Mouse (Mus musculus): ENCODE measurements around the gene Zfp607a. TPM values are rescaled to one million over a fixed set of nuclear protein-coding genes. Genes with fewer than 3 reads are reported as not detected.
A peak's percentile ranks its signal among the peaks of the same experiment; 100 is the strongest.

Zfp607a gene
- total and polyA plus RNA-seq, 2 experiments from 2014 or later, result 2.4 to 4.5 TPM

DNA sequence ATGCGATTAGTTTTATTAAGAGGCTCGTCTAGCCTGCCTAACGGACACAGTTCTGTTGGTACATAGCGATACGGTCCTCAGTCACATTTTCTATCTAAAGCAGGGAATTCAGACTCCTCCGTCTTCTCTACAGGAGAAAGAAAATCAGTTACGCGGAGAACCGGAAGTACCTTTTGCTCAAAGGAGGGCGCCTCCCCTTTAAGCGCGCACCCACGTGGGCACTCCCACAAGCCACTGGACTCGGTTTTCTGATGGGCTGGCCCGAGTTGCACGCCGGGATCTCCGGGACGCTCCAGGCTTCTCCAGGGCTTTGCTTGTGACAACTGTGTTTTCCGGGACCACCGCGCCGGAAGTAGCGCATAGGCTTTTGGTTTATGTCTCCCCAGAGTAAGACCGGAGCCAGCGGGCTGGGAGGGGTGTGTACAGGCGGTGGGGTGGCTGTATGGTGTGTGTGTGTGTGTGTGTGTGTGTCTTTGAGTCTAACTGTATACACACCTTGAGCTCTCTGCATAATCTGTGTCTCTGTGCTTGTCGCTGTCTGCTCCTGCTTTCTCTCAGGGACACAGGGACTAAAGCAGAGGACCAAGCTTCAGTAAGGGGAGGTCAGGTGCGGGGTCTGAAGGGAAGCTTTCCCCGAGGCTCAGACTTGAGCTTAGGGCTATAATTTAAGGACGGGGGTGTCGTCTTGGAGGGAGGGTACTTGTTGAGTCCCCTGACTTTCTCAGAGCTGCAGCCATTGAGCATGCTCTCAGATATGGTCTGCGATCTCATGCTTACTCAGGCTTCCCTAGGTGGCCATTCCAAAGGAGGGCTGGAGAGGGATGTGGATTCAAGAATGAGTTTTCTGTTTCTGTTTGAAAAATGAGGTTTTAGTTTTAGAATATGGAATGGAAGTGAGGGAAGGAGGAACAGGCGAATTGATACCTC lies 18.7 kb upstream of the Zfp607a start, which contains the start of gene Zfp59:
TSS of gene Zfp59 (plus strand) at position 285 of the 927 bp plus-strand sequence.
- Histone ChIP-seq H3K4me2 (ENCODE audit: low read depth, low read length) (peak within 1 kb of the TSS; percentile 73), H3K4me3 (ENCODE audit: low read depth, low read length) (peak within 1 kb of the TSS; percentile 66), H3K27ac (ENCODE audit: low read depth) (peak within 1 kb of the TSS; percentile 86), H3K4me1 (ENCODE audit: control insufficient read depth, insufficient read depth) (no peaks in the 10 kb centered on the region), H3K27me3 (ENCODE audit: control insufficient read depth, insufficient read depth, low read length) (no peaks in the 10 kb centered on the region), H3K9me3 (replicated peaks; ENCODE audit: control insufficient read depth, low read length) (no peaks in the 10 kb centered on the region), H3K9ac (replicated peaks; ENCODE audit: low read depth, low read length) (peak within 1 kb of the TSS; percentile 64), H3K36me3 (replicated peaks; ENCODE audit: control insufficient read depth, insufficient read depth, low read length) (no peaks in the 10 kb centered on the region)
- ATAC-seq (ENCODE audit: insufficient read depth, low read depth) (peak; percentile 99), DNase-seq (ENCODE audit: low spot score) (peak; percentile 92)
- no peak for TF ChIP-seq CTCF (IDR thresholded peaks at IDR 0.05; ENCODE audit: low read depth)
- no peak for TF ChIP-seq EP300 (IDR thresholded peaks at IDR 0.05; ENCODE audit: low read depth)
- 3% methylated on average over 34 of the region's 34 CpGs for WGBS

DNA sequence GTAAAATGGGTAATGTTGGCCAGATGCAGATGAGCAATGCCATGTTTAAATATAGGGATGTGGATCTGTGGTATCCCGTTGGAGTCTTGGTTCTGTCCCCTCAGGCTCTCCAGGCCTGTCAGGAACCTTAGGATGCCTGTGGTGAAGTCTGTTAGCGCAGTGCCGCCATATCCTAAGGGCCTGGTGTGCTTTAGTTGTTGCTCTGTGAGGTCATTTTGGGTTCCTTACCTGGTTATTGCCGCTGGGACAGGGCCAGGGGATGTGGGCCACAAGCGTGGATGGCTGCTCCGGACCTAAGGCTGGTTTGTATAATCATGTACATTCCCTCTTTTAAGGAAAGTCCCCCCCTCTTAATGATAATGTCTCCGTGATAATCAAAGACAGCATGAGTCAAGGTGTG lies 17.7 kb upstream of the Zfp607a start:
- DNase-seq (ENCODE audit: low spot score) (no peak), ATAC-seq (ENCODE audit: insufficient read depth, low read depth) (no peak)
- no peaks in the 10 kb centered on the region for H3K9me3 ChIP-seq (replicated peaks; ENCODE audit: control insufficient read depth, low read length)
- peaks cover 1% of the 10 kb centered on the region; the same call in 1 of the 2 replicates for H3K36me3 ChIP-seq (replicated peaks; ENCODE audit: control insufficient read depth, insufficient read depth, low read length)
- no peak overlapping the region for H3K4me2 ChIP-seq (ENCODE audit: low read depth, low read length)
- H3K27me3 ChIP-seq (ENCODE audit: control insufficient read depth, insufficient read depth, low read length), result no peaks in the 10 kb centered on the region
- H3K9ac ChIP-seq (replicated peaks; ENCODE audit: low read depth, low read length), result no peak overlapping the region
- TF ChIP-seq CTCF (IDR thresholded peaks at IDR 0.05; ENCODE audit: low read depth) (no peak), EP300 (IDR thresholded peaks at IDR 0.05; ENCODE audit: low read depth) (no peak)
- 94% methylated on average over 7 of the region's 7 CpGs for WGBS
- no peak overlapping the region for H3K4me3 ChIP-seq (ENCODE audit: low read depth, low read length)
- no peaks in the 10 kb centered on the region for H3K4me1 ChIP-seq (ENCODE audit: control insufficient read depth, insufficient read depth)
- H3K27ac ChIP-seq (ENCODE audit: low read depth), result no peak overlapping the region

DNA sequence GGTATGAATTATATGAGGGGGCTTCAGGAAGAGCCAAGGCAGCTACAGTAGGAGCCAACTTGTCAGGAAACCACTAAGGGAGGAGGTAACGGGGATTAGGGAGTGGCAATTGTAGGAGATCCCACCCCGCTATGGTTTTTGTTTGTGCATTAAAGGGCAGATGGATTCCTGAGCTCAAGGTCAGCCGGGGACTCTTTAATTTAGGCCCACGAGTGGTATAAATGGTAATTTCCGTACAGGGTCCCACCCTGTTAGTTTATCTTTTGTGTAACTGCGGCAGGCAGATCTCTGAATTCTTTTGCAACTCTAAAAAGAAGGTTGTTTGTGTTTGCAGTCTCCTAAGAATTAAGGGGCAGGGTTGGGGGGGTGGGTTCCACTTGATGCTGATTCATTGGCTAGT lies 17.2 kb upstream of the Zfp607a start:
- no peak overlapping the region for H3K4me2 ChIP-seq (ENCODE audit: low read depth, low read length)
- no peak overlapping the region for H3K27ac ChIP-seq (ENCODE audit: low read depth)
- DNase-seq (ENCODE audit: low spot score), result no peak
- no peaks in the 10 kb centered on the region for H3K9me3 ChIP-seq (replicated peaks; ENCODE audit: control insufficient read depth, low read length)
- no peaks in the 10 kb centered on the region for H3K27me3 ChIP-seq (ENCODE audit: control insufficient read depth, insufficient read depth, low read length)
- peaks cover 6% of the 10 kb centered on the region for H3K36me3 ChIP-seq (replicated peaks; ENCODE audit: control insufficient read depth, insufficient read depth, low read length)
- no peak for ATAC-seq (ENCODE audit: insufficient read depth, low read depth)
- H3K4me1 ChIP-seq (ENCODE audit: control insufficient read depth, insufficient read depth), result no peaks in the 10 kb centered on the region
- no peak overlapping the region for H3K9ac ChIP-seq (replicated peaks; ENCODE audit: low read depth, low read length)
- no peak overlapping the region for H3K4me3 ChIP-seq (ENCODE audit: low read depth, low read length)
- 87% methylated on average over 6 of the region's 6 CpGs for WGBS
- TF ChIP-seq CTCF (IDR thresholded peaks at IDR 0.05; ENCODE audit: low read depth), result no peak
- no peak for TF ChIP-seq EP300 (IDR thresholded peaks at IDR 0.05; ENCODE audit: low read depth)

DNA sequence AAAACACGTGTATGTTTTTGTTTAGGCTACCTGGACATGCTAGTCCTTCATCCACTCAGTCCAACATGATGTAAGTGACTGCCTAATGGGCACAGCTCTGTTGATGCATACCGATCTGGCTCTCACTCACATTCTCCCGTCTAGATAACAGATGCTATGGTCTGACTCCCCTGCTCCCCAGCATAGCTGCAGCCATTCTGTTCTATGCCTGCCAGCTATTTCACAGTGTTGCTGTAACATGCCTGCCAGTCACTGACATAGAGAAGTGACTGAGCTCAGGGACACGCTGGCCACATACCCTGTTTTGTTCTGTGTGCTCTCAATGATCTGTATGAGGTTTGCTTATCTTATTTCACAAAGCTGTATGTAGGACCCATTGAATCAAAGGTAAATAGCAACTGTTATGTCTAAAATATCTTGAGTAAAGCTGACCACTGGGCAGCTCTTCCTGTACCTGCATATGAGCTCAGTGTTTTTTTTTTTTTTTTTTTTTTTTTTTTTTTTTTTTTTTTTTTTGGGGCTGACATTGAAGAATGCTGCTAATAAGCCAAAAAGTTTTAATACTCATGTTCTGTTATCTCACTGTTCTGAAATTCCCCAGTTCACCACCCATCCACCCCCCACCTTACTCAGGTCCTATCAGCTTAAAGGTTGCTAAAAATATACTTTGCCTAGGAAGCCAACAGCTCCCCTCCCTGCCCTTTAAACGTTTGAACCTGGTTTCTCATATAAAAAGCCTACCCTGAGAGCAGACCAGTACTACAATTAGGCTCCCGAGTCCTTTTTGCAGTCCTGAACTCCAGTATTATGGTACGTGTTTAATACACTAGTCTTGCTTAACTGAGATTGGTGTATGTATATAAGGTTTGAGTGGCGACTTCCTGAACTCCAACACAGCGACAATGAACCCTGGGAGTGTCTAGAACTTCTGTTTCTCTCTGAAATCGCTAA lies 2.2 kb downstream of the Zfp607a start:
- Histone ChIP-seq H3K9me3 (replicated peaks; ENCODE audit: control insufficient read depth, low read length) (no peaks in the 10 kb centered on the region), H3K9ac (replicated peaks; ENCODE audit: low read depth, low read length) (peak overlapping the region; percentile 73), H3K4me3 (ENCODE audit: low read depth, low read length) (peak overlapping the region; percentile 69), H3K27me3 (ENCODE audit: control insufficient read depth, insufficient read depth, low read length) (no peaks in the 10 kb centered on the region), H3K4me1 (ENCODE audit: control insufficient read depth, insufficient read depth) (peaks cover 6% of the 10 kb centered on the region), H3K36me3 (replicated peaks; ENCODE audit: control insufficient read depth, insufficient read depth, low read length) (peaks cover 11% of the 10 kb centered on the region), H3K27ac (ENCODE audit: low read depth) (peak overlapping the region; percentile 87), H3K4me2 (ENCODE audit: low read depth, low read length) (peak overlapping the region; percentile 66)
- peak; percentile 59 for ATAC-seq (ENCODE audit: insufficient read depth, low read depth)
- WGBS, result 9% methylated on average over 10 of the region's 10 CpGs
- DNase-seq (ENCODE audit: low spot score), result peak; percentile 70
- no peak for TF ChIP-seq CTCF (IDR thresholded peaks at IDR 0.05; ENCODE audit: low read depth)
- no peak for TF ChIP-seq EP300 (IDR thresholded peaks at IDR 0.05; ENCODE audit: low read depth)
